Mouse (Mus musculus): ENCODE measurements at regions not wholly inside any gene's neighbourhood (a gene's known extent, or its start where the extent isn't known, plus 50 kb on each side); places are given as distances from the start of the nearest gene placed in this dataset.

DNA sequence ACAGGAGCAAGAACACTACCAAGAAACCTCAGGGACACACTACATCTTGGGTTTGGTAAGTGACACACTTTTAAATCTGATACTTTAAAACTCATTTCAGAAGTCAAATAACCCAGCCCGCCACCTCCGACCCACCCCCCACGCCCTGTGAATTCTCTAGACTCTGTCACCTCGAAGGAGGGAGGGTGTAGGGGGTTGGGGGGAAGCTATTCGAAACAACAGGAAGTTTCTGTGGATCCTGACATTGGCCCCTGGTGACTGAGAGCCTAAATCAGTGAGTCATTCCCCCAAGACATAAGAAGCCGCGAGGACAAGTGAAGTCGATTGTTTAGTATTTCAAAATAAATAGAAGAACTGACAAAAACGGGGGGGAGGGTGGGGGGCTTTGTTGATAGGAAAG is 198.7 kb upstream of the Spdye4c start:
- Histone ChIP-seq H3K4me3 (peak overlapping the region; percentile 9; the same call in 1 of the 2 replicates), H3K27ac (no peak overlapping the region)
- intact Hi-C loops (cut with DNase I) = loop anchor here (5.0 kb wide), 2 partner anchors 50 to 110 kb away; no protein-coding TSS in a partner anchor
- TF ChIP-seq CTCF (IDR thresholded peaks at IDR 0.05) = no peak
- no peak for DNase-seq

DNA sequence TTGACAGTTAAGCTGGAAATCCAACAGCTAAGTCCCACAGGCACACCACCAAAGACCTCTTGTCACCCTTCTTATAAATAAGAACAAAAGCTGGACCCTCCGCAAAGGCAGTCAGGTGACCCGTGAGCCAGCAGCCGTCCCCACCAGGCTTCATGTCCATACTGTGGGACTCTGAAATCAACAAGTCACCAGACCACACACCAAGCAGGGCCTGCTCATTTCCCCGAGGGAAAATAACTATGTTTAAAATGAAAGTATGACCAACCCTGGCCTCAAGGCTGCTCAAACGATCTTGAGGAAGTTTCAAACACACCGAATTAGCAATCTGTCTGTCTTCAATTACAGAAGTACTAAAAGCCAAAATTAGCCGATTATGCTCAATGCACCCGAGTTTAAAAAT is 197.6 kb upstream of the Spdye4c start:
- peak overlapping the region; percentile 51 for H3K27ac ChIP-seq
- no peak for TF ChIP-seq CTCF (IDR thresholded peaks at IDR 0.05)
- intact Hi-C loops (cut with DNase I) = loop anchor here (5.0 kb wide), 2 partner anchors 51 to 111 kb away; no protein-coding TSS in a partner anchor

DNA sequence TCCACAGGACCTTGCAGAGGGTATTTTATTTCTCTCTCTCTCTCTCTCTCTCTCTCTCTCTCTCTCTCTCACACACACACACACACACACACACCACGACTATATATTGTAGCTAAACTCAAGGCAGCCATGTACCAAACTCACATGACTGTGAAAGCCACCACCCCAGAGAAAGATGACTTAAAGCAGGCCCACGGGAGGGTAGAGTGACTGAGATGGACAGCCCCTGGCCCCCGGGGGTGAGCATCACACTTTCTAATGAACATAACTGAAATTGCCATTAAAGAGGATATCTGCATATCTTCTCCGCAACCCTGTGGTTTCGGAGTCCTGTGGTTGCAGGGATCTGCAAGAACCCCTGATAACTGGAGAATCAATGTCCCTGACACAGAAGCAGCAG is 197.1 kb upstream of the Spdye4c start:
- DNase-seq = no peak
- Histone ChIP-seq H3K4me3 (peak overlapping the region; percentile 46; the same call in 1 of the 2 replicates), H3K27ac (no peak overlapping the region)
- intact Hi-C loops (cut with DNase I) = loop anchor here (5.0 kb wide), 2 partner anchors 52 to 112 kb away; no protein-coding TSS in a partner anchor
- no peak for TF ChIP-seq CTCF (IDR thresholded peaks at IDR 0.05)

More for the DNA sequence above, 197.6 kb upstream of the Spdye4c start:
- peak overlapping the region; percentile 46 for H3K4me3 ChIP-seq
- DNase-seq = no peak

DNA sequence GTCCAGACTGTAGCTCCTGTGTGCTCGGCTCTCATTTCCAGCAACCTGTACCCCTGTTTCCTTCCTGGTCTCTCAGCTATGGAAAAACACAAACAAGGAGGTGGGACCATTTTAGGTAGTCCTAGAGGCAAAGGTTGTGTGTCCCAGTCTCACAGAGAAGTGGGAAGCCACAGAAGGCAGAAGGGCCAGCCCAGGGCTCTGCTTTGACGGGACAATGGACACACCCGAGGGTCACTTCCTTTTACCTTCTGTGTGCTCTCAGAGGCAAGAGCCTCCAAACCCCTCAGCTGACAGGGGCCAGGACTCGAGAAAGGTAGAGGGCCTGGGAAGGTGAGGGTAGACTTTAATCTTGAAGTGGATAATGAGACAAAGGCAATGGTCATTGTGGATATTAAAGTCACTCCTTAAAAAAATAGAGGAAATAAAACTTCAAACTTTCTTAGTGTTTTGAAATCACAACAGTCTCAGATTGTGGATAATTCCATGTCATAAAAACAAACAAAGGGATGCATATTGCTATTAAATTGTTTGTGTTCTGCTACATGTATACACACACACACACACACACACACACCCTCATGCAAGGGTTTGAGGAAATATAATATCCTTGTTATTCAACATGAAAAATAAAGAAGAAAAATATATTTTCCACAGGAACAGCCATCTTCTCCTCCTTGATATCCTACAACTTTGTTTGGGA is 195.6 kb upstream of the Spdye4c start:
- H3K4me3 ChIP-seq = no peak overlapping the region
- DNase-seq = no peak
- TF ChIP-seq CTCF (IDR thresholded peaks at IDR 0.05) = no peak
- no peak overlapping the region for H3K27ac ChIP-seq
- intact Hi-C loops (cut with DNase I) = loop anchor here (1.0 kb wide), 2 partner anchors 273 to 506 kb away; no protein-coding TSS in a partner anchor

DNA sequence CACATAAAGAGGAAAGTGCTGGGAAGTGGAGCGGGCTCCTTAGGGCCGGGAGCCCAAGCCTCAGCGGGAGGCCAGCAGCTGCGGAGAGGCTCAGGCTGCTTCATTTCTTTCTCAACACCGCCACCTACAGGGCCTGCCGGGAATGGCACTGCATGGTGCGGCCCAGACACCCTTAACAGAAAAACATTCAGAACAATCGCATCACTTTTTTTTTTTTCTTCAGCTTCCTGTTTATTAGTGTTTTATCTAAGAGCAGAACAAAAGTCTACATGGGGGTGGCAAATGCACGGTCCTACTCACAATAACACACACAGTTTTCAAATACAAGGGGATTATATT is 195.0 kb upstream of the Spdye4c start:
- peak; percentile 94 for DNase-seq
- Histone ChIP-seq H3K4me3 (no peak overlapping the region), H3K27ac (no peak overlapping the region)
- intact Hi-C loops (cut with DNase I) = loop anchor here (1.0 kb wide), 2 partner anchors 274 to 507 kb away; no protein-coding TSS in a partner anchor
- no peak; the same call in none of the 2 replicates for TF ChIP-seq CTCF (IDR thresholded peaks at IDR 0.05)

DNA sequence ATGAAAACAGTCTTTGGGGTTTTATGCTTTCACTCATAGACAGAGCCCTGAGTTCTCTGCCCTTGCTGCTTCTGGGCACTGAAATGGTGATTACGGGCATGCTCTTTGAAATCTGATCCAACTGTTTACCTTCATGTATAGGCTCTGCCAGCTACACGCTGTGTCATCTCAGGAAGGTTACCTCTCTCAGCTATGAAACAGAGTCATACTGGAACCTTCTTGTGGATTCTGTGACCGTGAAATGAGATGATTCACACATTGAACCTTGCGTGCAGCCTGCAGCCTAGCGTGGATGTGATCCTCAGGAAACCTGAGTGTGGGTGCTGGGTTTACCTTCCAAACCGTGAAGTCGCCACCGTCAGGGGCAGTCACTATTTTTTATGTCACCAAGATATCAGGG is 189.7 kb upstream of the Spdye4c start:
- no peak for TF ChIP-seq CTCF (IDR thresholded peaks at IDR 0.05)
- no peak overlapping the region for H3K27ac ChIP-seq
- no peak for DNase-seq
- no peak overlapping the region for H3K4me3 ChIP-seq
- intact Hi-C loops (cut with DNase I) = no loop called here

DNA sequence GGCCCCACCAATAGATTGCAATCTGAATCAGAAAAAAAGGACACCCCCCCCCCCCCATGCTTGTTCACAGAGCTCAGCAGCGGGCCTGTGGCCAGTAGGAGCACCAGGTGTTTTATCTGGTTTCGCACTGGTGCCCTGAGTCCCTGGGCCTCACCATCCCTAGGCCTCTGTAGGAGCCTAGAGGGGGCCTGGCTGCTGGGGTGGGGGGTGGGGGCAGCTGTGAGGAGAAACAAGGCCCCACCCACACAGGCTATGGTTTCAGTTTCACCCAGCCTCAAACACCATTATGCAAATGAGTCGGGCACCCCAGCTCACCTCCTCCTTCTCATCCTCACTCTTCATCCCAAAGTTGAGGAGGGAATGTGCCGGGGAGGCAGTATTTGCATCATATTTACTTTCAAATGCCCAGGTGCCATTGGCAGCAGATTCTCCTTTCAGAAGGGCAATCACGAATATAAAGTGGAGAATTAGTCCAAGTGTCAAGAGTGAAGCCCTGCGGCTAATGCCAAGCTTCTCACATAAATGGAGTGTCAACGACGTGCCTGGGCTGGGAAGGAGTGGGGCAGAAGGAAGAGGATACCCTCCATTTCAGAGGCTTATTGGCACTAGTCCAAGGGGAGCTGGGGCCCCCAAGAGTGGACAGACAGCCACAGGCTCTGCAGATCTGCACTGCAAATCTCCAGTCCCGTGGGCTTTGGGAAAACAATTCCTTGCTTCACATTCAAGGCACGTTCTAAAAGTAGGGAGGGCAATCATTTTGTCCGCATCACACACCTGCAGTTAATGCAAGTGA is 187.7 kb upstream of the Spdye4c start:
- no peak for DNase-seq
- H3K4me3 ChIP-seq = peak overlapping the region; percentile 53
- intact Hi-C loops (cut with DNase I) = no loop called here
- no peak for TF ChIP-seq CTCF (IDR thresholded peaks at IDR 0.05)
- peak overlapping the region; percentile 43 for H3K27ac ChIP-seq

DNA sequence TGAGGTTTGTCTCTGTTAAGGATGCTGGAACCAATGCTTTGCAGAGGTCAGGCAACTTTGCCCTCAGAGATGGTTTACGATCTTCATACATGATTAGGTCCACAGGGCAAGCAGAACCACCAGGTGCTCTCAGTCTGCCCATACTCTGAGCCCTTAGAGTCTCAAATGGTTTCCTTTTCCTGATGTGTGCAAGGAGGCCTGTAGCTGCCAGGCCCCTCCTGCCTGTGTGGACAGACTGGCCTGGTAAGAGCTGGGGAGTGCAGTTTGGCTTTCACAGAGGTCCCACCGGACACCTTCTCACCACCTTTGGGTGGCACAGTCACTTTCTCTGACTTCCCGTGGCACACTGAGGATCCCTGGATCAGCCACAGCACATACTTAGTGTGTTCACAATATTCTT is 186.6 kb upstream of the Spdye4c start:
- DNase-seq = no peak
- intact Hi-C loops (cut with DNase I) = no loop called here
- peak overlapping the region; percentile 53 for H3K4me3 ChIP-seq
- H3K27ac ChIP-seq = no peak overlapping the region
- no peak for TF ChIP-seq CTCF (IDR thresholded peaks at IDR 0.05)

DNA sequence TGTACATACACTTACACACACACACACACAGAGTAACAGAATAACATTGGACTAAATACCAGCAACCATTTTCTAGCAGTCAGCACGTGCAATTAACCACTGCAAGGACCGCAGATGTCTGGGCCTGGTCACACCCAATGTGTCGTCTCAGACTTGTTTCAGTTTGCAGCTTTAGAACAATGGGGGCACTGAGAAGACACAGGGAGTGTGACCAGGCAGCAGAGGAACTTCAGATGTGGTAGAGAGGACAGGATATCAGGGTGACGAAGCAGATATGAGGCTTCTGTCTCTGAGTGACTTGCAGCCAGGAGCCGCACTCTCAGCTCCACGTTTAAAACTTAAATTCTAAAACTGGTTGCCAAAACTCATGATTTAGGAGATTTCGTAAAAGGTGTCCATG is 183.9 kb upstream of the Spdye4c start:
- Histone ChIP-seq H3K4me3 (no peak overlapping the region), H3K27ac (no peak overlapping the region)
- no peak for TF ChIP-seq CTCF (IDR thresholded peaks at IDR 0.05)
- no peak for DNase-seq
- intact Hi-C loops (cut with DNase I) = no loop called here

DNA sequence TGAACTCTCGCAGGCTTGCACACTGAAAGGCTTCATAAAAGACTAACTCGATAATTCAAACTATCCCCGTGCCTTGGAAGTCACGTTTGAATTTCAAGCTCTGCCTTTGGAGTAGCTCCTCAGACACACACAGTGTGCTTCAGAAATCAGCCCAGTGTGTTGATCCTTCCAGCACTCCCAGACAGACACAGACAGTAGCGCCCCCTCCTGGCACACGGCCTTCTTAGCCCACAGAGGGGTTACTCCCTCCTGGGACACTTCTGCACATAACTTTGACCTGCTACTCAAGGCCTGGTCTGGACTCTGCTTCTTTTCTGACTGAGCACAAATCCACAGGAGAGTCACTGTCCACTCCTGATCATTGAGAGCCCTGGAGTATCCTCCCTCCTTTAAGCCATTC is 182.3 kb upstream of the Spdye4c start:
- Histone ChIP-seq H3K27ac (no peak overlapping the region), H3K4me3 (no peak overlapping the region)
- DNase-seq = peak; percentile 79
- TF ChIP-seq CTCF (IDR thresholded peaks at IDR 0.05) = peak; percentile 75
- intact Hi-C loops (cut with DNase I) = no loop called here

DNA sequence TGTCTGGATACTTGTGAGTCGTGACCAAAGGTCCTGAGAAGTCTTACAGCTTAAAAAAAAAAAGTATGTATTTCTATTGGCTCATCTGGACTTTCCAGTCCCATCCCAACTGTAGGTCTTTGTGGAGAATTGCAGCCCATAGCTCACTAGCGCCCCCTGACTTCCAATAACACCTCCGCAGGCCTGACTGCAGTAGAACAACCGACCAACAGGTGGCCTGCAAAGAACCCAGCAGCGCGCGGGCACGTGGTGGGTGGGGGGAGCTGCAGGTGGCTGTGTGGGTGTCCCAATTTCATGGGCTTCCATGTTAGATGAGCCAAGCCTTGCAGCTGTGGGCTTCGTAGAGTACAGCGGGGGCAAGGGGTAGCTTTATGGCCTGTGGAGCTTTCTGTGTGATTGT is 178.7 kb upstream of the Spdye4c start:
- TF ChIP-seq CTCF (IDR thresholded peaks at IDR 0.05) = peak; percentile 94
- intact Hi-C loops (cut with DNase I) = no loop called here

DNA sequence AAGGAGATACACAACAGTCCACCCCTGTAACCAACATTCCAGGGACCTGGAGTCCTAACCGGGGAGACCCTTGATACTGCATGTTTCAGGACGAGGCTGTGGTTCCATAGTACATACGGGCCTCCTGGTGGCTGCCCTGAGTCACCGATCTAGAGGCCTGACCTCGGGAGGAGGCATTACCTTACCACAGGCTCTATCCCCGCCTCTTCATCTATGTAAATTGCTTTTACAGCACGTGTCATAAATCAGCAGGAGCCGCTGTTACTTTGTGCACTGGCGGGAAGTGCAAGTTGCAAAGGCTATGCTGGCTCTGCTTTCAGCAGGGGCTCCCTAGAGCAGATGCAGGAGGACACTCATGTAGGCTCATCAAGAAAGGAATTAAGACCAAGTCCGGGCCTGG is 178.0 kb upstream of the Spdye4c start:
- H3K27ac ChIP-seq = no peak overlapping the region
- intact Hi-C loops (cut with DNase I) = no loop called here
- no peak overlapping the region for H3K4me3 ChIP-seq
- DNase-seq = no peak
- no peak for TF ChIP-seq CTCF (IDR thresholded peaks at IDR 0.05)

More for the DNA sequence above, 178.7 kb upstream of the Spdye4c start:
- Histone ChIP-seq H3K27ac (no peak overlapping the region), H3K4me3 (no peak overlapping the region)
- DNase-seq = peak; percentile 70

DNA sequence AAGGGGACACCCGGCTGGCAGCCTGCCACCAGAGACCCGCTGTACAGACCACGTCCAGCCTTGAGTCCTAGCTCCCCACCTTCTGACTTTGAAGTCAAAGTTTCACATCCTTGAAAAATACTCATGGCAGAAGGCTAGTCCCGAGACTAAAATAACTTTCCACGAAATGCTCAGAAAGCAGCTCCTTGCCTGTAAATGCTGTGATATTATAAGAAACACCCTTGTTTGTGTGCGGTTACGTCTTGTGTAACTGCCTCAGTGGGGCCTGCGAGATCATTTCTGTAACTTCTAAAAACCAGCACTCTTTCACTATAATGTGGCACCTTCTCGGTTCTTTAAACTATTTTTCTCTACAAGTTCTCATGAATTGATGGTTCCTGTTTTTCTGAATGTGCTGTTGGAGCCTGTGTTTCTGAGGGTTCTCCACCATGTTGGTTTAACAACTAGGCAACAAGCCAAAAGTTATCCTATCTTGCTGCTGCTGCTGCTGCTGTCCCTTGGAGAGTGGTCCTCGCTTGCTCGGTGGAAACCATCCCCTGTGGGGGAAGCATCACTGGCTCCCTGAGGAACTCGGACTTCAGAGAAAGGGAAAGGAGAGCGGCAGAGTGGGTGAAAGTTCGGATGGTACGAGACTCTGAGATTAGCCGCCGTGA is 176.3 kb upstream of the Spdye4c start:
- DNase-seq = no peak
- intact Hi-C loops (cut with DNase I) = loop anchor here (5.0 kb wide), 1 partner anchor 158 kb away; no protein-coding TSS in a partner anchor
- Histone ChIP-seq H3K4me3 (no peak overlapping the region), H3K27ac (no peak overlapping the region; the same call in 1 of the 2 replicates)
- TF ChIP-seq CTCF (IDR thresholded peaks at IDR 0.05) = no peak

Data from gastrocnemius, adult 2 months (tissue).